Mouse (Mus musculus) heart, embryonic 11.5 days (tissue): ENCODE results near the gene Ift122. TPM values are rescaled to one million over a fixed set of nuclear protein-coding genes. Genes with fewer than 3 reads are reported as not detected.
A peak's percentile ranks its signal among the peaks of the same experiment; 100 is the strongest.

ENCODE experiments used
- ATAC-seq: fragments of 200-750 bp; cut with Nextera tagmentation; replicated peaks from 2 replicates; pipeline ENCODE4 v1.8.0; 2017; ENCODE audit warnings: moderate library complexity; ENCODE audit not compliant: insufficient number of reproducible peaks, low FRiP score, low TSS enrichment
- H3K27ac ChIP-seq: fragments of 300-500 bp; sonication (generic); 2 replicates; pipeline ENCODE4 v1.5.1; 2014; ENCODE audit warnings: mild to moderate bottlenecking, low read depth, low read length
- H3K27me3 ChIP-seq: fragments of 300-500 bp; sonication (generic); 2 replicates; pipeline ENCODE4 v1.6.1; 2014; ENCODE audit warnings: mild to moderate bottlenecking, low read length, mixed read lengths; ENCODE audit not compliant: control insufficient read depth, insufficient read depth
- H3K36me3 ChIP-seq: fragments of 300-500 bp; sonication (generic); 2 replicates; pipeline ENCODE4 v1.6.1; 2014; ENCODE audit warnings: mild to moderate bottlenecking, low read length, moderate library complexity, mixed read lengths; ENCODE audit not compliant: control insufficient read depth, insufficient read depth
- H3K4me1 ChIP-seq: fragments of 300-500 bp; sonication (generic); 2 replicates; pipeline ENCODE4 v1.6.1; 2014; ENCODE audit warnings: low read length; ENCODE audit not compliant: control insufficient read depth, insufficient read depth
- H3K4me2 ChIP-seq: fragments of 300-500 bp; sonication (generic); 2 replicates; pipeline ENCODE4 v1.6.1; 2014; ENCODE audit warnings: mild to moderate bottlenecking, moderate library complexity
- H3K4me3 ChIP-seq: fragments of 300-500 bp; sonication (generic); 2 replicates; pipeline ENCODE4 v1.5.1; 2014; ENCODE audit warnings: low read depth, low read length
- H3K9ac ChIP-seq: fragments of 300-500 bp; sonication (generic); 2 replicates; pipeline ENCODE4 v1.6.1; 2014; ENCODE audit warnings: mild to moderate bottlenecking, low read depth, low read length, moderate library complexity
- H3K9me3 ChIP-seq: fragments of 300-500 bp; sonication (generic); replicated peaks from 2 replicates; pipeline ENCODE4 v1.6.1; 2016; ENCODE audit warnings: low read length; ENCODE audit not compliant: control insufficient read depth
- WGBS: fragments of 180-500 bp; shearing (Covaris S2); extraction: QIAGEN DNeasy Blood & Tissue Kit; methylation state at CpG from one replicate; pipeline ENCODE4 v1.1.7; 2014; ENCODE audit not compliant: insufficient replicate concordance; 5-methylcytosine and 5-hydroxymethylcytosine counted together
- polyA plus RNA-seq: library from polyadenylated mRNA; unstranded; fragments of >200 nt; fragmentation: Nextera tagmentation; extraction: Ambion mirVana; gene quantifications from 2 replicates; pipeline ENCODE4 v1.2.1, GENCODE M21; 2014

Gene Ift122
- polyA plus RNA-seq, 1 experiment from 2014 or later, result 21.0 TPM

DNA sequence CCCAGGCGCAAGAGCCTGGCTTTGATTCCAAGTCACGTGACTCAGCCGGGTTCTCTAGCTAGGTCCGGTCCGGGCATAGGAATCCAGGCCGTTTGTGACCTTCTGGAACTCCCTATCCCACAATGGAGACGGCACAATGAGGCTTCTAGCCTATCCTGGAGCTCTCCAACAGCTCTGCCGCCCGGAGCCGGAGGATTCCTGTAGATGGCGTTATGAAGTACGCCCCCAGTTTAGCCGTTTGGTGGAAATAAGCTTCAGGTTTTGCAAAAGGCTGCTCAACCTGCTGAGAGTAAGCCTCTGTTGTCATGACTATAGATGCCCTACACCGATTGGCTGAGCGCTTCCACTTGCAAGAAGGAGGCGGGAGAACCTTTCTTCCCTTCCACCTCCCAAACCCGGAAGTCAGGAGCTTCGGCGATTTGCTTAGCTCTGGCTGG, 15.1 kb upstream of the Ift122 start, which contains the start of gene Efcab12:
Efcab12 (minus strand) TSS at position 252 of the 437 bp plus-strand sequence.
- peaks cover 2% of the 10 kb centered on the region; the same call in 1 of the 2 replicates for H3K36me3 ChIP-seq
- peak within 1 kb of the TSS; percentile 45 for H3K4me3 ChIP-seq
- peak within 1 kb of the TSS; percentile 39 for H3K9ac ChIP-seq
- H3K9me3 ChIP-seq, result no peaks in the 10 kb centered on the region
- 2% methylated on average over 19 of the region's 19 CpGs for WGBS
- no peaks in the 10 kb centered on the region for H3K27me3 ChIP-seq
- peak within 1 kb of the TSS; percentile 91 for H3K4me2 ChIP-seq
- H3K27ac ChIP-seq, result no peak within 1 kb of the TSS
- H3K4me1 ChIP-seq, result no peaks in the 10 kb centered on the region; the same call in 1 of the 2 replicates
- ATAC-seq, result peak; percentile 78

DNA sequence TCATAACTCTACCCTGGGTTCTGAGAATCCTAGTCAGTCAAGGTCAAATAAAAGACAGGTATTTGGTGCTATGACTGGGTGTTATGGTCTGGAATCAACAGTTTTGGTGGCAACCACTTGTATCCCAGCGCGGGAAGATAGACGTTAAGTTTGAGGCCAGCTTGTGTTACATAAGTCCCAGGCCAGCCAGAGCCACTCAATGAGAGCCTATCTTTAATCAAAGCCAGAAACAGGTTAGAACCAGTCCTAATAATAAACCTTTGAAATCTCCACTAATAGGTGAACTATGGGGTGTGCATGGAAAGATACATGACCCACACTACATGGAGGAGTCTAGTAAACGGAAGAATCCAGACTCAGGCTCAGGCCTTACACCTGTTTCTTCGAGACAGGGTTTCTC, 14.5 kb upstream of the Ift122 start:
- peak; percentile 36; the same call in 1 of the 2 replicates for ATAC-seq
- WGBS, result 67% methylated on average over 5 of the region's 5 CpGs

DNA sequence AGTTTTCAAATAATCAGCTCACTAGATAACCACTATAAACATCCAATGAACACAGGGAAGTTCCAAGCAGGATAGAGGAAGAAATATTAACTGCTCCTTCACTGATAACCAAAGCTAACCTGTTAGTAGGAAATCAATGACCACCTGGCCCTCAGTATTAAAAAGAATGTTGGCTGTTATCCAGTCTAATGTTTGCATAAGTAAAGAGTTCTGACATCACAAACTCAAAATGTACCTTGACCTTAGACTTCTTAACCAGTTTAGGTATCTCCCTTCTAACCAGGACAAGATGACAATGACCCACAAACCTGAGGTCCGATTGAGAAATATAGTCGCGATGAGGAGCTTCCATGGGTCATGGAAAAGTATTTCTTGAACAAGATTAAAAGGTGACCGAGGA, 8.3 kb upstream of the Ift122 start:
- H3K4me1 ChIP-seq, result no peaks in the 10 kb centered on the region
- no peak overlapping the region for H3K4me2 ChIP-seq
- WGBS, result 88% methylated on average over 4 of the region's 4 CpGs
- H3K36me3 ChIP-seq, result peaks cover 15% of the 10 kb centered on the region
- no peaks in the 10 kb centered on the region for H3K9me3 ChIP-seq
- H3K4me3 ChIP-seq, result no peak overlapping the region
- no peak overlapping the region for H3K27ac ChIP-seq
- no peaks in the 10 kb centered on the region for H3K27me3 ChIP-seq
- no peak overlapping the region for H3K9ac ChIP-seq
- ATAC-seq, result no peak

More for the DNA sequence above, 14.5 kb upstream of the Ift122 start:
- Histone ChIP-seq H3K27me3 (no peaks in the 10 kb centered on the region), H3K9me3 (no peaks in the 10 kb centered on the region), H3K4me3 (peak overlapping the region; percentile 45; the same call in 1 of the 2 replicates), H3K4me1 (no peaks in the 10 kb centered on the region; the same call in 1 of the 2 replicates), H3K36me3 (peaks cover 8% of the 10 kb centered on the region), H3K4me2 (peak overlapping the region; percentile 91), H3K9ac (no peak overlapping the region), H3K27ac (no peak overlapping the region)

DNA sequence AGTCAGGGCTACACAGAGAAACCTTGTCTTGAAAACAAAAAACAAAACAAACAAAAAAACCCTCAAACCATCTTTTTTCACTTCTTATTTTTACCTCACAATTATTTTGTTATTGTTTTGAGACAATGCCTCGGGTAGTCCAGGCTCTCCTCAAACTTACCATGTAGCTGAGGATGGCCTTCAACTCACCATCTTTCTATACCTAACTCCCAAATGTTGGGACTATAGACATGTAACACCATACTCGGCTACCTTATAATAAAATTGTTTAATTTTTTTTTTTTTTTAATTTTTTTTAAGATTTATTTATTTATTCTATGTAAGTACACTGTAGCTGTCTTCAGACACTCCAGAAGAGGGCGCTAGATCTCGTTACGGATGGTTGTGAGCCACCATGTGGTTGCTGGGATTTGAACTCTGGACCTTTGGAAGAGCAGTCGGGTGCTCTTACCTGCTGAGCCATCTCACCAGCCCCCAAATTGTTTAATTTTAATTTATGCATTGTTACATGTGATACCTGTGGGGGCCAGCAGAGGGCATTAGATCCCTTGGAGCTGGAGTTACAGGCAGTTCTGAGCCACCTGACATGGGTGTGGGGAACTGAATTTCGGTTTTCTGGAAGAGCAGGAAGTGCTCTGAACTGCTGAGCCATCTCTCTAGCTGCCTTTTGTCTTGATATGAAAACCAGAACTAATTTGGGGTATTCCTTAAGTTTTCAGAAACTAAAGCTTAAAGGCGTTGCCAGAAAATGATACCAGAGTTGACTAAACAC, 6.4 kb upstream of the Ift122 start:
- Histone ChIP-seq H3K9me3 (no peaks in the 10 kb centered on the region), H3K27me3 (no peaks in the 10 kb centered on the region), H3K9ac (no peak overlapping the region), H3K36me3 (peaks cover 15% of the 10 kb centered on the region), H3K4me2 (no peak overlapping the region), H3K27ac (no peak overlapping the region), H3K4me3 (no peak overlapping the region), H3K4me1 (no peaks in the 10 kb centered on the region; the same call in 1 of the 2 replicates)
- 41% methylated on average over 7 of the region's 8 CpGs for WGBS
- no peak for ATAC-seq

DNA sequence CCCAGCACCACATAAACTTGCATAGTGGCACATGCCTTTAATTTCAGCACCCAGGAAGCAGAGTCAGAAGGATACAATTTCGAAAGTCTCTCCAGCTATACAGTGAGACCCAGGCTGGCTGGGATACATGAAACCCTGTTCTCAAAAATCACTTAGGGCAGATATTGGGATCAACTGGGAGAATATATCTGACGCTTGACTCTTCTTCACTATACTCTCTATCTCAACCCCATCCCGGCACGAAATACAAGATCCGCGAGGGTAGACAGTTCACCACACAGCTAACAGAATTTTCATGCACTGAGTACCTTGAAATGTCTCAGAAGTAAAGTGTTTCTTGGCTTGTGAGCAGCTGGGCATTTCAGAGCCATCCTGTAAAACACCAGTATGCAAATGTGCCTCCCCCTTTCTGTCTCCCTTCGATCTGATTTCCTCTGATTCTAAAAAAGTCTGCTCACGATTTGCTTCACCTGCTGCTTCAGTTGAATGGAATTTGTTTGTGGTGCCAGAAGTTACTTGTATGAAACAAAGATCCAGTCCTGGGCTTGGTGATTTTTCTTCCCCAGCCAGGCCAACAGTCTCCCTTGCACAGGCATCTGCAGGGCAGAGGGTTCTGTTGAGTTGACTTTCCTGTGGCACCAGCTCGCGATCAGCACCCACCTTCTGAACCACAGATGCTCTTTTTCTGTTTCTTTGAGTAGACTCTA, 4.5 kb upstream of the Ift122 start:
- no peak overlapping the region for H3K4me2 ChIP-seq
- WGBS, result 92% methylated on average over 10 of the region's 10 CpGs
- no peak for ATAC-seq

DNA sequence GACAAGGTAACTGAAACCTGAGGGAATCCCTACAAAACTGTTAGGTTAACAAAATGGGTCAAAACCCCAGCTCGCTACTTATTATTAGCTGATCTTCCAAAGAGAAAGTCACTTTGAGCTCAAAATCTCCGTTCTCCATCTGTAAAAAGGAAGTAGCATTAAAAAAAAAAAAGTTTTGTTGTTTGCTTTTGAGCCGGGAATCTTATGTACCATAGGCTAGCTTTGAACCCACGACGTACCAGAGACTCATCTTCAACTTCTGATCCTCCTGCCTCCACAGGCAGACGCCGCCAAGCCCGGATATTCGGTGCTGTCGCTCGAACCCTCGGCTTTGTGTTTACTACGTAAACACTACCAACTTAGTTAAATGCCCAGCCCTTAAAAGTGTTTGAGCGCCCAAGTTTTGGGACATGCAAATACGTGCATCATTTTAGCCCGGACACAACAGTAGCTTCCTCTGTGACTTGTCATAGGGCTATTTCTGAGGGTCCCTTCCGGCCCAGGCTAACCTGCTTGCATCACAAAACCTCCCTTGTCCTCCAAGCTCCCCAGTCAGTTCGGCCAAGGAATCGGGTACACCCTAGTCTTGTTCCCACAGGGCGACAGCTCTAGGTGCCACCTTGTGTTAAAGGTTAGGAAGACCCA, 702 bp upstream of the Ift122 start:
- ATAC-seq, result no peak
- peaks cover 2% of the 10 kb centered on the region; the same call in 1 of the 2 replicates for H3K36me3 ChIP-seq
- peak overlapping the region; percentile 58 for H3K4me3 ChIP-seq
- H3K27ac ChIP-seq, result peak overlapping the region; percentile 86
- H3K4me2 ChIP-seq, result peak overlapping the region; percentile 80
- WGBS, result 5% methylated on average over 20 of the region's 20 CpGs
- peaks cover 20% of the 10 kb centered on the region for H3K4me1 ChIP-seq
- no peaks in the 10 kb centered on the region for H3K27me3 ChIP-seq
- H3K9ac ChIP-seq, result peak overlapping the region; percentile 74
- no peaks in the 10 kb centered on the region for H3K9me3 ChIP-seq

More for the DNA sequence above, 4.5 kb upstream of the Ift122 start:
- H3K9ac ChIP-seq, result no peak overlapping the region
- no peaks in the 10 kb centered on the region for H3K27me3 ChIP-seq
- peaks cover 7% of the 10 kb centered on the region for H3K36me3 ChIP-seq
- H3K9me3 ChIP-seq, result no peaks in the 10 kb centered on the region
- no peak overlapping the region for H3K27ac ChIP-seq
- peaks cover 5% of the 10 kb centered on the region for H3K4me1 ChIP-seq
- H3K4me3 ChIP-seq, result no peak overlapping the region

DNA sequence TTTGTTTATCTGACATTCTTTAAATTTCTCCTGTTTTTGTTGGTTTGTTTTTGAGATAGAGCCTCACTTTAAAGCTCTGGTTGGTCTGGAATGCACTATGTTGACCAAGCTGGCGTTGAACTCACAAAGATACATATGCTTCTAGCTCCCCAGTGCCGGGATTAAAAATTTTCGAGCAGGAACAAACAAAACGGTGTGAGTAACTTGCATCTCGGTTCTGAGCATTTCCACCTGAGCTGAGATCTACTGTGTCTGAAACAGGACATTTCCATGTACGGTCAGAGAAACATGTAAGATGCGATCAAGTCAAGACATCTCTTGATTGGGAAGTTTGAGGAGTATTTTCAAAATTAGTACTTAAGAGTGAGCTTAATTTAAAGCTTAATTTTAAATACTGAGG, 715 bp downstream of the Ift122 start:
- 47% methylated on average over 7 of the region's 7 CpGs for whole genome bisulfite sequencing
- ATAC-seq, result no peak
- Histone ChIP-seq H3K4me1 (peaks cover 20% of the 10 kb centered on the region), H3K4me3 (peak overlapping the region; percentile 58), H3K9me3 (no peaks in the 10 kb centered on the region), H3K9ac (peak overlapping the region; percentile 62), H3K27ac (peak overlapping the region; percentile 78), H3K27me3 (no peaks in the 10 kb centered on the region), H3K36me3 (no peaks in the 10 kb centered on the region; the same call in 1 of the 2 replicates), H3K4me2 (peak overlapping the region; percentile 80)

DNA sequence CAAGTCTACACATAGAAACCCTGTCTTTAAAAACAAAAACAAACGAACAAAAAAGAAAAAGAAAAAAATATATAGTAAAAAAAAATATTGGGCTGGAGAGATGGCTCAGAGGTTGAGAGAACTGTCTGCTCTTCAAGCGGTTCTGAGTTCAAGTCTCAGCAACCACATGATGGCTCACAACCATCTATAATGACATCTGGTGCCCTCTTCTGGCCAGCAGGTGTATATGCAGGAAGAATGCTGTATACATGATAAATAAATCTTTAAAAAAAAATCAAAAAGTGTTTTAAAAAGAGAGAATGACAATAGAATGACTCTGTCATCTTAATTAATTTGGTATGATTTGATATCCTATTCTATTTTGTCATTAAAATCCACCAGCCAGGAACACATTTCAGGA, 1.2 kb downstream of the Ift122 start:
- H3K27me3 ChIP-seq, result no peaks in the 10 kb centered on the region
- WGBS, result 59% methylated on average over 2 of the region's 2 CpGs
- H3K4me1 ChIP-seq, result peaks cover 24% of the 10 kb centered on the region
- no peak overlapping the region for H3K4me3 ChIP-seq
- H3K27ac ChIP-seq, result no peak overlapping the region
- no peak overlapping the region for H3K9ac ChIP-seq
- no peak overlapping the region for H3K4me2 ChIP-seq
- no peaks in the 10 kb centered on the region for H3K9me3 ChIP-seq
- H3K36me3 ChIP-seq, result no peaks in the 10 kb centered on the region
- ATAC-seq, result no peak
